Mouse (Mus musculus): ENCODE results near the gene Foxred1. TPM values are rescaled to one million over a fixed set of nuclear protein-coding genes. Genes with fewer than 3 reads are reported as not detected.

Foxred1 gene
- polyA plus RNA-seq, 1 experiment from 2014 or later, result 50.1 TPM

DNA sequence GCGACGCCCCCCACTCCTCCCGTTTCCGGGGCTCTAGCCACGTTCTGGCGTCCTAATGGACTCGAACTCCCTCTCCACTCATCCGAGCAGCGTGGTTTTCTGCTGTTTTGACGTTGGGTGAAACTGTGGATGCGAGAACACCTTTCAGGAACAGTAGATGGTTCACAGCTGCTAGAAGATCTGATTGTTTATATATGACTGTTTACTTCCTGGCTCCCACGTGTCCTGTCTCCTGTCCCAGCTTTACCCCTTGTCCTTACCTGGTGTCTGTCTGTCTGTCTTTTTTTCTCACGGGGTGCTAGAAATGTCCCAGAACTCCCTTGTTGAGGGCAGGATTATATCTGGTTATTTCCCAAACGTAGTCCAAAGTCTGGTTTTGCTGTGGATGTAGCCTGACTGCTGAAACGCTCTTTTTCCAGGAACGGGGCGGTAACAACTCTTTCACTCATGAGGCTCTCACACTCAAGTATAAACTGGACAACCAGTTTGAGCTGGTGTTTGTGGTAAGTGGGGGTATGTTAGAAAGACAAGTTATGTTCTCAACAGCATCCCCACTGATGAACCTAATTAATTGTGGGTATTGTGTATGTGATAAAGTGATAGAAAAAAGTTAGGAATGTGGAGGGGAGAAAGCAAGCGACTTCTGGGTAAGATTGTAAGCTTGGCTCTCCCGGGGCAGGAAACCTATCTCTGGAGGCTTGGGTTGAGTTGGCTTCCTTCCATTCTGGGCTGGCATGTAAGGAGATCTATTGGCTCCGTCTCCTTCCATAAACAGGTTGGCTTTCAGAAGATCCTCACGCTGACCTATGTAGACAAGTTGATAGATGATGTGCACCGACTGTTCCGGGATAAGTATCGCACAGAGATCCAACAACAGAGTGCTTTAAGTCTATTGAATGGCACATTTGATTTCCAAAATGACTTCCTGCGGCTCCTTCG is 987 bp upstream of the Foxred1 start:
- 38% methylated on average over 26 of the region's 26 CpGs for WGBS

DNA sequence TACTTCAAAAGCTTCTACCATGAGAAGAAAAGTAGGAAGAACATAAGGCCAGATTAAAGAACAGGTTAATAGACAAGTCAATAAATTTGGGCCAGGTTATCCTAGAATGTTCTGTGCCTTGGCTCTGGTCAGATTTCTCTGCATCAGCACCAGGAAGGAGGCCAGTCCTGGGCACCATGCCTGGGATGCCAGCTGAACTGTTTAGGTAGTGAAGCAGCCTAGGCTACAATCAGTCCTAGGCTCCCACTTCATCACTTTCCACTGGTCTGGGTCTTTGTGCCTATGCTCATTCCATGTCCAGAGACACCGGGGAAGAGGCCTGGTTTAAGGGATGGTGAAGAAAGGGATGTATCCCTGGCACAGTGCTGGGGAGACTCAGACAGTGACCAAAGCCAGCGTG is 6.4 kb downstream of the Foxred1 start:
- no peaks in the 10 kb centered on the region for H3K27me3 ChIP-seq (replicated peaks)
- no peak overlapping the region for H3K27ac ChIP-seq
- peaks cover 7% of the 10 kb centered on the region; the same call in 1 of the 2 replicates for H3K4me1 ChIP-seq
- no peak overlapping the region for H3K4me3 ChIP-seq
- H3K9me3 ChIP-seq, result no peaks in the 10 kb centered on the region
- H3K9ac ChIP-seq, result 0 out of 2 replicates have a peak overlapping the region, but pooled peaks have one; percentile 17
- ATAC-seq (ENCODE audit: low FRiP score, low read depth), result no peak
- H3K36me3 ChIP-seq, result peaks cover 46% of the 10 kb centered on the region
- 93% methylated on average over 2 of the region's 2 CpGs for WGBS
- H3K4me2 ChIP-seq (replicated peaks), result no peak overlapping the region

More for the DNA sequence above, 987 bp upstream of the Foxred1 start:
- Histone ChIP-seq H3K4me1 (peaks cover 18% of the 10 kb centered on the region), H3K27ac (no peak overlapping the region), H3K4me3 (peak overlapping the region; percentile 81), H3K27me3 (replicated peaks) (no peaks in the 10 kb centered on the region), H3K9me3 (no peaks in the 10 kb centered on the region), H3K36me3 (peaks cover 54% of the 10 kb centered on the region), H3K4me2 (replicated peaks) (peak overlapping the region; percentile 88), H3K9ac (peak overlapping the region; percentile 78)
- no peak; the same call in 1 of the 2 replicates for ATAC-seq (ENCODE audit: low FRiP score, low read depth)

DNA sequence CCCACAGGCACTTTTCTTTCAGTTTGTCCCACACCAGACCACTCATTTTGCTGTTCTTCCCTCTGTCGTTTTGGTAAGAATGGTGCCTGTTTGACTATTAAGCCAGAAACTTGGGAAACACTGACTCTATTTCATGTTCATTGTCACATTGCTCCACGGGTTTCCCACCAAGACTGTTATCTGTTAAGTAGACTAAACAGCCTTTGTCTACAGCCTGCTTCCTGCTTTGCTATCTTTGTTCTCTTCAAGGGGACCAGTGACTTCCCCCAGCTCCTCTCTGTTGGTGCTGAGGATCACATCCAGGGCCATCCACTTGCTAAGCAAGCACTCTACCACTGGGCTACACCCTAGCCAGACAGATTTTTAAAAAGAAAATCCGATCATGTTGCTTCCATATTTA is 7.3 kb downstream of the Foxred1 start:
- Histone ChIP-seq H3K36me3 (peaks cover 46% of the 10 kb centered on the region), H3K27ac (no peak overlapping the region), H3K4me3 (no peak overlapping the region), H3K9ac (no peak overlapping the region), H3K9me3 (no peaks in the 10 kb centered on the region), H3K27me3 (replicated peaks) (no peaks in the 10 kb centered on the region), H3K4me2 (replicated peaks) (no peak overlapping the region), H3K4me1 (peaks cover 7% of the 10 kb centered on the region; the same call in 1 of the 2 replicates)
- WGBS, result 67% methylated on average over 3 of the region's 3 CpGs
- no peak for ATAC-seq (ENCODE audit: low FRiP score, low read depth)

DNA sequence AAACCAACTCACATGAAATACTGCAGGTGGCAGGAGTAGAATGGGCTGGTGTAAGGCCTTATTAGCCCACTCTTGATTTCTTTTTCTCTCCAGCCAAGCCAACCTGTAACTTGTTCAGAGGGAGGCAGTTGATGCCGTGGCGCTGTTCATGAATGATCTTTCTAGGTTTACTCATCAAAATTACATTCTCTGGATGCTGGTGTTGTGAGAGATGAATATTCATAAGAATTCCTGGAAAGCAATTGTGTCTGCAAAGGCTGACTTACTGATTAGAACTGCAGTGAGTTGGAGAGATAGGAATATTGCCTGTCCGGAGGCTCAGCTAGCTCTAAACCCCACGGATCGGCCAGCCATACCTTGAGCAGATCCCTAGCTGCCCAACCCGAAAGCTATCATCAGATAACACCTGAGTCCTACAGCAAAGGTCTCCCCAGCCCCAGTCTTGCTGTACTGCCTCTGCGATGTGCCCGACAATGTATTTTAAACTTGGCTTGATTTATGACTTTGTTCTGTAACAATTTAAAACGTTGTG is 10.3 kb downstream of the Foxred1 start:
- Histone ChIP-seq H3K9me3 (no peaks in the 10 kb centered on the region), H3K4me2 (replicated peaks) (peak overlapping the region; percentile 71), H3K36me3 (peaks cover 19% of the 10 kb centered on the region), H3K27me3 (replicated peaks) (no peaks in the 10 kb centered on the region), H3K4me3 (no peak overlapping the region; the same call in 1 of the 2 replicates), H3K9ac (no peak overlapping the region), H3K4me1 (peaks cover 7% of the 10 kb centered on the region; the same call in 1 of the 2 replicates), H3K27ac (no peak overlapping the region)
- ATAC-seq (ENCODE audit: low FRiP score, low read depth), result peak; percentile 4; the same call in 1 of the 2 replicates
- 61% methylated on average over 9 of the region's 9 CpGs for WGBS

DNA sequence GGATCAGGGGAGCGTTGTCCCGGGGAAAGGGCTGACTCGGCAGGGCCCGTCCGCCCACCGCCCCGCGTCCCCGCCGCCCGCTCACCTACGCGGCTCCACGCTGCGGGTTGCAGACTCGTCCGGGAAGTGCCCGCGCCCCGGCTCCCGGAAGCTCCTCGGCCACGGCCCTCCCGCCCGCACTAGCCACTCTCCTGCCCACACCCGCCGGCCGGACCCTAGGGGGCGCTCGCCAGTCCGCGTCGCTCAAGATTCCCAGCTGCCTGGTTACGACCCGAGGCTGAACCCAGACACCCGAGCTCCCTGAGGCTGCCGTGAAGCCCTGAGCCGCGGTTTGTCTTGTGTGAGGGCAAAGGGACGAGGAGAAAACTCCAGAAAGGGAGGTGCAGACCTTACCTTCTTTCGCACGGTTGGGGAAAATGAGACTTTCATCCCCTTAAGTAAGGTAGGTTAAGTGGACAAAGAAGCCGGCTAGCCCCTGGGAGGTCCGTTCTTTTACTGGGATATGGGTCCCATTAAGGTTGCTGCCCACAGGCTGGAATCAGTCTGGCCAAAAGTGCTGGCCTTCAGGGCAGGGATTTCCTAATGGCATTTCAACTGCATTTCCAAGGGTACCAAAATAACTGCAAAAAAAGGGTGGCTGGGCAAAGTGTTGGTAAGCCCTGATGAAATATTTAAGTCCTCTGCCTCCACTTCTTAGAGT is 10.9 kb downstream of the Foxred1 start, which contains the start of the genes Srpr and Tirap:
Gene Srpr, plus strand, starts transcription at position 404 of the 700 bp plus-strand sequence.
Gene Tirap, minus strand, starts transcription at position 520 of the 700 bp plus-strand sequence.
- under 1% methylated on average over 44 of the region's 44 CpGs for WGBS
- peaks cover 7% of the 10 kb centered on the region; the same call in 1 of the 2 replicates for H3K4me1 ChIP-seq
- H3K27me3 ChIP-seq (replicated peaks), result no peaks in the 10 kb centered on the region
- H3K27ac ChIP-seq, result no peak within 1 kb of the TSS
- H3K4me3 ChIP-seq, result peak within 1 kb of the TSS; percentile 58
- peaks cover 12% of the 10 kb centered on the region for H3K36me3 ChIP-seq
- H3K9ac ChIP-seq, result peak within 1 kb of the TSS; percentile 67
- no peaks in the 10 kb centered on the region for H3K9me3 ChIP-seq
- ATAC-seq (ENCODE audit: low FRiP score, low read depth), result peak; percentile 94
- peak within 1 kb of the TSS; percentile 71 for H3K4me2 ChIP-seq (replicated peaks)

DNA sequence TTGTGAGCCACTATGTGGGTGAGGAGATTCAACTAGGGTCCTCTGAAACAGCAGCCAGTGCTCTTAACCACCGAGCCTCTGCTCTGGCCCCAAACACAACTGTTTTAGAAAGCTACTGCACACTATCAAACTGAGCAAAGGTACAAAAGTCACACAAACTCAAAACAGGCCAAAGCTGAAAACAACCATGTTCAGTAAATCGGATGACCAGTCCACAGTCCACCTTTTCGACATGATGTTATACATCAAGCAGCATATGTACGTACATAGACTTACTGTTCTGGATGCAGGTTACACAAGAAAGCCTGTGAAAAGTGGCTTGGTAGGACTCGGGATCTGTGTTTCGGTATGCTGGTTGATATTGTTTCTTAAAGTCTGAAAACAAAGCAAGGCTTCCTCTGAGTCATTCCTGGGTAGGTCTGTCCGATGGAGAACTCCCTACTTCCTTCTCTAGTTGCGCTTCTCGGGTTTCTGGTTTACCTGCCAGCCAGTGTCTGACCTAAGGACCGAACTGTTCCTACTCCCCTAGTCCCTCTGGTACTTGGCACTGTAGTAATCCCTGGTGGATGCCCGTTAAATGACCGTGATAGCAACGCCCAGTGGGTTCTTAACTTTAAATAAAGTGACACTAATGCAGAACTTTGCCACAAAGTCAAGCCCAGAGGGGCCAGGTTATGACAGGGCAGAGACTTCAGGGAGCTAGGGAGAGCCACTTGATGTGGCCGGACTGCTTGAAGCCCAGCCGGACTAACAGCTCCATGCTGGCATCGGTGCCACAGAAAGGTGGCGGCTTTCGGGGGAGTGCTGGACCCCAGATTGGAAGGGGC is 11.7 kb downstream of the Foxred1 start:
- H3K9me3 ChIP-seq, result no peaks in the 10 kb centered on the region
- peaks cover 5% of the 10 kb centered on the region; the same call in 1 of the 2 replicates for H3K36me3 ChIP-seq
- H3K4me1 ChIP-seq, result peaks cover 7% of the 10 kb centered on the region; the same call in 1 of the 2 replicates
- no peak overlapping the region for H3K27ac ChIP-seq
- H3K4me2 ChIP-seq (replicated peaks), result peak overlapping the region; percentile 71
- H3K9ac ChIP-seq, result peak overlapping the region; percentile 67
- H3K4me3 ChIP-seq, result peak overlapping the region; percentile 58
- WGBS, result 28% methylated on average over 18 of the region's 18 CpGs
- ATAC-seq (ENCODE audit: low FRiP score, low read depth), result peak; percentile 65
- H3K27me3 ChIP-seq (replicated peaks), result no peaks in the 10 kb centered on the region

DNA sequence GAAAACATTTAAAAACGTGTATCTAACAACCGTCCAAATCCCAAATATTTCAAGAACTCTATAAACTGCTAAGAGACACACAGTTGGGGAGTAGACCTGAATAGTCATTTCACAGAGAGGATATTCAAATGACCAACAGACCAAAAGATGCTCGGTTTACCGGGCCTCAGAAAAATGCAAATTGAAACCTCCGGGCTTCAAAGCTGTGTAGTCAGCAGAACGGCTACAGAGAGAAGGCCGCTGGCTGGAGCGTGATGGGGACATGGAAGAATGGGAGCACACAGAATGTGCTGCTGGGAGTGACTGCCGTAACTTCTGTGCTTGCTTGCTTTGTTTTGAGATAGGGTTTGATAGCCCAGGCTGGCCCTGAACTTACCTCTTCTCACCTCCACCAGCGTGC is 12.5 kb downstream of the Foxred1 start:
- no peak overlapping the region for H3K4me2 ChIP-seq (replicated peaks)
- H3K27me3 ChIP-seq (replicated peaks), result no peaks in the 10 kb centered on the region
- H3K4me1 ChIP-seq, result peaks cover 7% of the 10 kb centered on the region; the same call in 1 of the 2 replicates
- no peak for ATAC-seq (ENCODE audit: low FRiP score, low read depth)
- H3K4me3 ChIP-seq, result no peak overlapping the region
- no peak overlapping the region for H3K27ac ChIP-seq
- H3K9me3 ChIP-seq, result no peaks in the 10 kb centered on the region
- WGBS, result 80% methylated on average over 10 of the region's 10 CpGs
- no peak overlapping the region for H3K9ac ChIP-seq
- H3K36me3 ChIP-seq, result no peaks in the 10 kb centered on the region

DNA sequence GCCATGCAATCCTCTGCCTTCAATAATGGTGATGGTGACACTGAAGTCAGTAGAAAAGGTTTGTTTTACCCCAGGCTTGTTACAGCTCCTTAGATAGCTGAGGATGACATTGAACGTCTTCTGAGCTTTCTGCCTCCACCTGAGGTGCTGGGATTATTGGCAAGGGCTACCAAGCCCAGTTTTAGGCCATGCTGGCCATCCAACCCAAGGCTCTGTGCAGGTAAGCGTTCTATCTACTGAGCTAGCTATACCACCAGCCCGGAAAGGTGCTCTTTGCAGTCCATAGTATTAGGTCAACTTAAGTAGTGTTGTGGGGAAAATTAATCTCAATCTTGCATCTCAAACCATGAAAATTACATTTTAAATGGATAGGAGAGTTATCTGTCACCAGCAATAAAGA is 13.2 kb downstream of the Foxred1 start:
- WGBS, result 89% methylated on average over 3 of the region's 3 CpGs
- ATAC-seq (ENCODE audit: low FRiP score, low read depth), result no peak
- Histone ChIP-seq H3K9ac (no peak overlapping the region), H3K27ac (no peak overlapping the region), H3K4me1 (peaks cover 7% of the 10 kb centered on the region; the same call in 1 of the 2 replicates), H3K36me3 (no peaks in the 10 kb centered on the region), H3K27me3 (replicated peaks) (no peaks in the 10 kb centered on the region), H3K4me2 (replicated peaks) (no peak overlapping the region), H3K9me3 (no peaks in the 10 kb centered on the region), H3K4me3 (no peak overlapping the region)

DNA sequence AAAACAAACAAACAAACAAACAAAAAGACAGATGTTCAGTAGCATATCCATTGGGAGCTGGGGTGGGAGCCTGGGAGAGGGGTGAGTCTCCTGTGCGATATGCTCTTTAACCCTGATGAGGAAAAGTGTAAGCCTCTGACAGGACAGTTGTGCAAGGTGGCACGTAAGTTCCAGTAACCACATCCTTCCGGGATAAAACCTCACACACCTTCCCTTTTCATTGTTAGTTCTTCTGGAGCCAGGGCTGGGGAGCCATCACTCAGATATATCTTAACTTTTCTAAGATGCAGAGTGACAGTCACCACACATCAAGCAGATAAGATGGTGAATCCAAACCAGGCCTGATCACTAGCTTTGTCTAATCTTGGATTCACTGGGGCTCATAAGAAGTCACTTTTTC is 16.8 kb downstream of the Foxred1 start:
- ATAC-seq (ENCODE audit: low FRiP score, low read depth), result no peak
- Histone ChIP-seq H3K9me3 (no peaks in the 10 kb centered on the region), H3K9ac (no peak overlapping the region), H3K36me3 (peaks cover 15% of the 10 kb centered on the region; the same call in 1 of the 2 replicates), H3K4me3 (no peak overlapping the region), H3K4me1 (no peaks in the 10 kb centered on the region; the same call in 1 of the 2 replicates), H3K4me2 (replicated peaks) (no peak overlapping the region), H3K27me3 (replicated peaks) (no peaks in the 10 kb centered on the region), H3K27ac (no peak overlapping the region)
- 95% methylated on average over 3 of the region's 3 CpGs for WGBS

DNA sequence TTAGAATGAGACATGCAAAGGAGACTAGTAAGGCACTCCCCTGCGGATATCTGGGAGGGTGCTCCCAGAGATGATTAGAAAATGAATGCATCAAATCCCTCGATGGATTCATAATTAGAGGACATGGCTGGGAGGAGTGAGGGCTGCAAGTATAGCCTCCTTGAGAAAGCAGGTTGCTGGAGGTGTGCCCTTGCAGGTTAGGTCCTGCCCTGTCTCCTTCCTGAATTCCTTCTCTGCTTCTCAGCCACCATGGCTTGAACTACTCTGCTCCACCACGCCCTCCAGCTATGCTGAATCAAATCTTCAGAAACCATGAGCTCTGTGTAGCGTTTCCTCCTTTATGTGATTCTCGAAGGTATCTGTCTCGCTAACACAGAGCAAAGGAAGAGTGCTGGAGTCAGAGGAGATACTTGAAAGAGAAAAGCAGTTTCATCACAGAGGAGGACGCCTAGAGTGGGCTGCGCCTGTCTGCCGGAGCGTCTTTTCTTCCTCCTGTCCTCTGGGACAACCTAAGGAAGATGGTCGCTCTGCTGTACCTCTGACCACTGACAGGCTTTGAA is 17.8 kb downstream of the Foxred1 start:
- no peak overlapping the region for H3K4me2 ChIP-seq (replicated peaks)
- no peaks in the 10 kb centered on the region for H3K4me1 ChIP-seq
- no peak overlapping the region for H3K27ac ChIP-seq
- no peaks in the 10 kb centered on the region for H3K9me3 ChIP-seq
- ATAC-seq (ENCODE audit: low FRiP score, low read depth), result no peak
- no peak overlapping the region for H3K9ac ChIP-seq
- peaks cover 24% of the 10 kb centered on the region; the same call in 1 of the 2 replicates for H3K36me3 ChIP-seq
- no peaks in the 10 kb centered on the region for H3K27me3 ChIP-seq (replicated peaks)
- WGBS, result 84% methylated on average over 11 of the region's 11 CpGs
- H3K4me3 ChIP-seq, result no peak overlapping the region

DNA sequence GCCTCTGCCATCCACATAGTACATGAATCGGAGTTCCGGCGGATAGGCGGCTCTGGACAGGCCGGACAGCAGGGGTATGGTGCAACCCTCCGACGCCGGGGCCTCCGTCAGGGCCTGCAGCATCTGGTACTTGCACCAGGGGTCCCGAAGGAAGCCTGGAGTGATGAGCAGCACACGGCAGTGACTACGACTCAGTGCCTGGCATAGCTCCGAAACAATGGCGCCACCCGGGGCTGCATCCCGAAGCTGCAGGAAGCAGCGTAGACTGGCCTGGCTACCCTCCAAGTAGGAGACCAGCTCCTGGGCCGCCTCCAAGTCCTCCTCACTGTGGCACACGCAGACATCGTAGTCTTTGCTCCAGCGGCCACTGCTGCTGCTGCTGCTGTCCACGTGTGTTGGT is 22.2 kb downstream of the Foxred1 start:
- WGBS, result 78% methylated on average over 22 of the region's 22 CpGs
- no peak overlapping the region for H3K4me3 ChIP-seq
- H3K27me3 ChIP-seq (replicated peaks), result no peaks in the 10 kb centered on the region
- ATAC-seq (ENCODE audit: low FRiP score, low read depth), result no peak
- H3K9me3 ChIP-seq, result no peaks in the 10 kb centered on the region
- peaks cover 34% of the 10 kb centered on the region; the same call in 1 of the 2 replicates for H3K36me3 ChIP-seq
- no peak overlapping the region for H3K9ac ChIP-seq
- H3K4me1 ChIP-seq, result no peaks in the 10 kb centered on the region
- H3K4me2 ChIP-seq (replicated peaks), result no peak overlapping the region
- H3K27ac ChIP-seq, result no peak overlapping the region

Data from neural tube, embryonic 12.5 days (tissue).